Mouse (Mus musculus): ENCODE data around the gene Gm21988. TPM values are rescaled to one million over a fixed set of nuclear protein-coding genes. Genes with fewer than 3 reads are reported as not detected.
A peak's percentile ranks its signal among the peaks of the same experiment; 100 is the strongest.

Gm21988 gene
- polyA plus RNA-seq, 1 experiment = 4.8 TPM

DNA sequence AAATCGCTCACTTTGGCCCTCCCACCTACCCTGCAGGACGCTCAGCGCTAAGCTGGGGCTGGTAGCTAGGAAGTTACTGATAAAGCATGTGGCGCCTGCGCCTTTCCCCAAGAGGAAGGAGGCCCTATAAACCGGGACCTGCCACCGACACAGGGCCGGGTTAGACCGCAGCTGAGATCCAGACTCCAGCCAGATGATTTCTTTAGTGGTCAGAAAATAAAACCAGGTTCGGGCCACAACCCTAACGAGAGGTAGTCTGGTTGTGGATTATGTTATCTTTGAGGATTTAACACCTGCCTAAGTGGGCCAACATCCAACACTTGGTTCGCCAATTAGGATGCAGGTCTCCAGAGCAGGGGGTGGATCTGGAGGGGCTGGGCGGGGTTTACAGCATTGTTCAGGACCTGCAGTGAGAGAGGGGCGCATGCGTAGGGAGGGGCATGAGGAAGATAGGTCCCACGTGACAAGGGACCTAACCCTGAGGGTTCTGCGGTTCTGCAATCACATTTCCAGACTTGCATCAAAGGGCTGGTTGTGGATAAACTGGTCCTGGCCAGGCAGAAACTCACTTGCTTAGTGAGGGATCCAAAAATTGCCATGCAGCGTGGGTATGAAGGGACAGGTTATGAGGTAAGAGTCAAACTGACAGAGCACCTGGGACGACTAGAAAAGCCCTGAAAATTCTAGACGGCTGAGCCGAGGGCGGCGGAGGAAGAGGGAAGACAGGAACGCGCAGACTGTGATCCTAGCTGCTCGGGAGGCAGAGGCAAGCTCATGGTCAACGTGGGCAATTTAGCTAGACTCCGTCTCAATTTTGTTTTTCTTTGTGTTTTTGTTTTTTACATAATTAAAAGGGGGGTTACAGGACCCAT lies 18.7 kb downstream of the Gm21988 start, which contains the start of gene Slc16a13:
Slc16a13 (minus strand) TSS at position 334 of the 872 bp plus-strand sequence.
- peak within 1 kb of the TSS; percentile 95 for H3K27ac ChIP-seq (ENCODE audit: insufficient read depth, low read depth, low read length)
- peak within 1 kb of the TSS; percentile 91 for H3K4me3 ChIP-seq (ENCODE audit: insufficient read depth, low read length)
- TF ChIP-seq CTCF (IDR thresholded peaks at IDR 0.05; ENCODE audit: low read depth, low read length) (no peak), POLR2A (IDR thresholded peaks at IDR 0.05; ENCODE audit: borderline replicate concordance, low read depth, low read length) (peak; percentile 97)
- H3K4me1 ChIP-seq (ENCODE audit: control insufficient read depth, insufficient read depth, low read length) = peaks cover 40% of the 10 kb centered on the region

DNA sequence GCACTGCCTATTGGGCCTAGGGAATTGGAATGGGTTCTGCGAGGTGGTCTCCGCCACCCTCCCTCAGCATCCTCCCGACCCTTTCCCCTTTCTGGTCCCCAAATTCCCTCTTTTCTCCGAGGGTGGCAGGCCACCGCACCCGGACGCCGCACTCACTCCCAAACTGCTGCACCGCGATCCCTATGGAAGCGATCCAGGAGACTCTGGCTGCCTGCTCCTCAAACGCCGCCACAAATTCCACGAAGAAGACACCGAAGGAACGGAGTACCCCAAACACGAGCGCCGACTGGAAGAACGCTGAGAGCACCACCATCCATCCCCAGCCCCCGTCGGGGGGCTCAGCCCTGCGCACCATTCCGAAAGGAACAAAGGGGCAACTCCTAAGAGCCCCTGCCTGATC lies 19.3 kb downstream of the Gm21988 start:
- TF ChIP-seq POLR2A (IDR thresholded peaks at IDR 0.05; ENCODE audit: borderline replicate concordance, low read depth, low read length) (no peak), CTCF (IDR thresholded peaks at IDR 0.05; ENCODE audit: low read depth, low read length) (peak; percentile 19; the same call in 1 of the 2 replicates)
- Histone ChIP-seq H3K27ac (ENCODE audit: insufficient read depth, low read depth, low read length) (peak overlapping the region; percentile 79), H3K4me1 (ENCODE audit: control insufficient read depth, insufficient read depth, low read length) (peaks cover 34% of the 10 kb centered on the region), H3K4me3 (ENCODE audit: insufficient read depth, low read length) (peak overlapping the region; percentile 91)

DNA sequence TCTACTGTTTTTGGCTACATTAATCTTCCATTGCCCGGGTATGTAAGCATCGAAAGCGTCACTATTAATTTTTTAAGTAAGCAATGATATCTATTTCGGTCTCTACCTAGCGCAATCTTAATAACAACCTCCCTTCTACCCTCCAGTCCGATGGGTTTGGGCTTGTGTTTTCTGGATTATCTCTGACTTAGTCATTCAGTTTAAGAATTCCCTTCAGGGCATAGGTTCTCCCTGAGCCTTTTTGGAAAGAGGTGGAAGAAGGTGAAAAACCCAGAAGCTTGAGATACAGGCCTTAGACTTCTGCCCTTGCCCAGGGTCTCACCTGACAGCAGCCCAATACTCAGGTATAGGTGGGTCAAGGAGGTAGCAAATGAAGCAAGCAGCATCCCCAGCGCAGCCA lies 19.8 kb downstream of the Gm21988 start:
- Histone ChIP-seq H3K4me1 (ENCODE audit: control insufficient read depth, insufficient read depth, low read length) (peaks cover 30% of the 10 kb centered on the region), H3K27ac (ENCODE audit: insufficient read depth, low read depth, low read length) (no peak overlapping the region), H3K4me3 (ENCODE audit: insufficient read depth, low read length) (peak overlapping the region; percentile 91)
- no peak for TF ChIP-seq CTCF (IDR thresholded peaks at IDR 0.05; ENCODE audit: low read depth, low read length)
- no peak for TF ChIP-seq POLR2A (IDR thresholded peaks at IDR 0.05; ENCODE audit: borderline replicate concordance, low read depth, low read length)

DNA sequence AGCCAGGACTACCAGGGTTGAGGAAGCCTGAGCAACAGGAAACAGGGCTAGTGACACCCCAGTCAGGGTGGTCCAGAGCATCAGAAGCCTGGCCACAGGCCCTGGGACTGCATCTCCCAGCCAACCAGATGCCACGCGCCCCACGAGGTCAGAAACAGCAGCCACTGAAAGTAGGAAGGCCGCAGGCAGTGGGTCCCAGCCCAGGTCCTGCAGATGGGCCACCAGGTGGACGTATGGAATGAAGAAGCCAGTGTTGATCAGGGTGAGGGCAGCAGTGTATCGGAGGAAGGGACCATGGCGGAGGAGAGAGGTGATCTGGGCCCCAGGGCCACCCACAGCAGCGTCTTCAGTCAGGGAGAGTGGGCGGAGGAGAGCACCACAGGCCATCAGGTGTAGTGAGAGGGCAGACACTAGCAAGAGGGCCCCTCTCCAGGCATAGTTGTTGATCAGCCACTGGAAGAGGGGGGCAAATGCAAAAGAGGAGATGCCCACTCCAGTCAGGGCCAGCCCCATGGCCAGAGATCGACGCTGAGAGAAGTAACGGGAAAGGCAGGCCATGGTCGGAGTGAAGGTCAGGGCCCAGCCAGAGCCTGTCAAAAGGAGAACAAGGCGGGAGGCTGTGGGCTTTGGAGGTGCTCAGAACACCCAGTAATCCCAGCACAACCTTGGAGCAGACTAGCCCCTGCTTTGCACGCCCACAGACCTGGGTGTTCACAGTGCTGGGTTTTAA lies 20.7 kb downstream of the Gm21988 start:
- Histone ChIP-seq H3K4me1 (ENCODE audit: control insufficient read depth, insufficient read depth, low read length) (peaks cover 22% of the 10 kb centered on the region), H3K27ac (ENCODE audit: insufficient read depth, low read depth, low read length) (no peak overlapping the region), H3K4me3 (ENCODE audit: insufficient read depth, low read length) (no peak overlapping the region)
- TF ChIP-seq CTCF (IDR thresholded peaks at IDR 0.05; ENCODE audit: low read depth, low read length) = no peak
- no peak for TF ChIP-seq POLR2A (IDR thresholded peaks at IDR 0.05; ENCODE audit: borderline replicate concordance, low read depth, low read length)

DNA sequence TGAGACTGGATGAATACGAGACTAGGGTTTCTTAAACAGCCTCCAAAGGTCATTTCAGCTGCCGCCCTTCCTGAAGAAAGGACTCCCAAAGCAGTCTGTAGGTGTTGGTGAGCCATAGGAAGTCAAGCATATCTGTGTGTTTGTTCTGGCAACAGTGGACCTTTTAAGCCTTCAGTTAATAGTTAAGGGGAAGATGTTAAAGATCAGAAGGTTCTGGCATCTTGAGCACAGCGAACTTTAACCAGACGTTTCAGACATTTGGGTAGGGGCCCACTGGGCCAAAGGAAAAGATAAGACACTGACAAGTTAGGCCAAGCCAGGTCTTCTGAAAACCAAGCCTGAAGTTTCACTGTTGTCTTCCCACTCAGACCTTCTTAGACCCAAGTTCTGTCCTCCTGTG lies 21.6 kb downstream of the Gm21988 start:
- Histone ChIP-seq H3K27ac (ENCODE audit: insufficient read depth, low read depth, low read length) (no peak overlapping the region), H3K4me1 (ENCODE audit: control insufficient read depth, insufficient read depth, low read length) (peaks cover 22% of the 10 kb centered on the region), H3K4me3 (ENCODE audit: insufficient read depth, low read length) (no peak overlapping the region)
- no peak for TF ChIP-seq POLR2A (IDR thresholded peaks at IDR 0.05; ENCODE audit: borderline replicate concordance, low read depth, low read length)
- TF ChIP-seq CTCF (IDR thresholded peaks at IDR 0.05; ENCODE audit: low read depth, low read length) = no peak

DNA sequence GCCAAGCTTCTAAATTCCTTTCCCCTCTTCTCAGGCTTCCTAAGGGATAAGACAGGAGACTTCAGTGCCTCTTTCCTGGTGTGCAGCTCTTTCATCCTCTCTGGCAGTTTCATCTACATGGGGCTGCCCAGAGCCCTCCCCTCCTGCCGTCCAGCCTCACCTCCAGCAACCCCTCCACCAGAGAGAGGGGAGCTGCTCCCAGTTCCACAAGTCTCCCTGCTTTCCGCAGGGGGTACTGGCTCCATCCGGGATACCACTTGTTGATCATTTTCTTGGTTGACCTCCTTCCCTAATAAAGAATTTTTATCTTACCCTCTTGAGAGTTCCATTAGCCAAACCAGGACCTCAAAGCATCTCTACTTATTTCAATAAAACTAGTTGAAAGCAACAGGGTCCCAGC lies 23.5 kb downstream of the Gm21988 start:
- no peak for TF ChIP-seq CTCF (IDR thresholded peaks at IDR 0.05; ENCODE audit: low read depth, low read length)
- TF ChIP-seq POLR2A (IDR thresholded peaks at IDR 0.05; ENCODE audit: borderline replicate concordance, low read depth, low read length) = no peak
- no peak overlapping the region for H3K27ac ChIP-seq (ENCODE audit: insufficient read depth, low read depth, low read length)
- H3K4me3 ChIP-seq (ENCODE audit: insufficient read depth, low read length) = no peak overlapping the region
- H3K4me1 ChIP-seq (ENCODE audit: control insufficient read depth, insufficient read depth, low read length) = peaks cover 17% of the 10 kb centered on the region

DNA sequence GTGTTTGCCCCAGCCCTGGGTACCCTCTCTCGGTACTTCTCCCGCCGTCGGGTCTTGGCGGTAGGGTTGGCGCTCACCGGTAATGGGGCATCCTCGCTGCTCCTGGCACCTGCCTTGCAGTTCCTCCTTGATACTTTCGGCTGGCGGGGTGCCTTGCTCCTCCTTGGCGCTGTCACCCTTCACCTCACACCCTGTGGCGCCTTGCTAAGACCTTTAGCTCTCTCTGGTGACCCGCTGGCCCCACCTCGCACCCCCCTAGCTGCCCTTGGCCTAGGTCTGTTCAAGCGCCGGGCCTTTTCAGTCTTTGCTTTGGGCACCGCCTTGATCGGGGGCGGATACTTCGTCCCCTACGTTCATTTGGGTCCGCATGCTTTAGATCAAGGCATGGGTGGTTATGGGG lies 24.3 kb downstream of the Gm21988 start:
- TF ChIP-seq POLR2A (IDR thresholded peaks at IDR 0.05; ENCODE audit: borderline replicate concordance, low read depth, low read length) = no peak
- TF ChIP-seq CTCF (IDR thresholded peaks at IDR 0.05; ENCODE audit: low read depth, low read length) = no peak

DNA sequence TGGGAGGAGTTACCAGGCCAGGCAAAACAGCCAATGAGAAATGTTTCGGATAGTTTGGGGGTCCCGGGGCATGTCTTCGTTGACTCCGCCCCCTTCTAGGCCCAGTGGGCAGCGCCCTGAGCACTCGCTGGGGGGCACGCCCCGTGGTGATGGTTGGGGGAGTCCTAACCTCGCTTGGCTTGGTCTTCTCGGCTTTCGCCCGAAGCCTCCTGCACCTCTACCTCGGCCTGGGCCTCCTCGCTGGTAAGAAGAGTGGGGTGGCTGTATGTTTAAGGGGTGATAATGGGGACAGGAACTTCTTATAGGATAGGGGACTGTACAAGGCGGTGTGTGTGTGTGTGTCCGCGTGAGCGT lies 24.8 kb downstream of the Gm21988 start:
- peaks cover 17% of the 10 kb centered on the region for H3K4me1 ChIP-seq (ENCODE audit: control insufficient read depth, insufficient read depth, low read length)
- TF ChIP-seq POLR2A (IDR thresholded peaks at IDR 0.05; ENCODE audit: borderline replicate concordance, low read depth, low read length) = no peak
- TF ChIP-seq CTCF (IDR thresholded peaks at IDR 0.05; ENCODE audit: low read depth, low read length) = no peak
- no peak overlapping the region for H3K4me3 ChIP-seq (ENCODE audit: insufficient read depth, low read length)
- no peak overlapping the region for H3K27ac ChIP-seq (ENCODE audit: insufficient read depth, low read depth, low read length)

More for the DNA sequence above, 24.3 kb downstream of the Gm21988 start:
- H3K4me1 ChIP-seq (ENCODE audit: control insufficient read depth, insufficient read depth, low read length) = peaks cover 17% of the 10 kb centered on the region
- no peak overlapping the region for H3K4me3 ChIP-seq (ENCODE audit: insufficient read depth, low read length)
- H3K27ac ChIP-seq (ENCODE audit: insufficient read depth, low read depth, low read length) = no peak overlapping the region

DNA sequence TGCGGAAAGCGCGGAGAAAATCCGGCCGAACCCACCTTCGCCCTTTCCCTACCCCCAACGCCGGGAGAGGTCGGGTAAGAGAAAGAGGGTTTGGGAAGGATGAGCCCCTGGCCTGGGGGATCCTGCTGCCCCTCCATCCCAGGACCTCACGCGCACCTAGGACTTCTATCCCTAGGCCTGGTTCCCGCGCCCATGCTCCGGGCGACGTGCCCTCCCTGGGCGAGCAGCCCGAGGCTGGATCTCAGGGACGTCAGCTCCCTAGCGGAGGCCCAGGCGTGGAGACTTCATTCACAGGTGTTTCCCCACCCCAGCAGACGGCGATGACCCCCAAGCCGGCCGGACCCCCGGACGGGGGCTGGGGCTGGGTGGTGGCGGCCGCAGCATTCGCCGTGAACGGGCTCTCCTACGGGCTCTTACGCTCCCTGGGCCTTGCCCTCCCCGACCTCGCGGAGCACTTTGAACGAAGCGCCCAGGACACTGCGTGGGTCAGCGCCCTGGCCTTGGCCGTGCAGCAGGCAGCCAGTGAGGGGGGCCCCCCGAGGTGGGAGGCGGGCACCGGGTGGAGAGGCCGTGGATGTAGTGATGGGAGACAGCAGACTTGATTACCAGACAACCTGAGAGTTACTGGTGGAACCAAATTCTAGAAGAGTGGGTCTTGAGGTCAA lies 25.3 kb downstream of the Gm21988 start:
- TF ChIP-seq POLR2A (IDR thresholded peaks at IDR 0.05; ENCODE audit: borderline replicate concordance, low read depth, low read length) = no peak
- no peak for TF ChIP-seq CTCF (IDR thresholded peaks at IDR 0.05; ENCODE audit: low read depth, low read length)
- peak overlapping the region; percentile 32 for H3K4me3 ChIP-seq (ENCODE audit: insufficient read depth, low read length)
- H3K27ac ChIP-seq (ENCODE audit: insufficient read depth, low read depth, low read length) = no peak overlapping the region
- H3K4me1 ChIP-seq (ENCODE audit: control insufficient read depth, insufficient read depth, low read length) = peaks cover 14% of the 10 kb centered on the region

Data from bone marrow macrophage, adult 2 months (primary cell).